8 mouse cellular contexts compared by ENCODE assay signal in the genomic region with DNA sequence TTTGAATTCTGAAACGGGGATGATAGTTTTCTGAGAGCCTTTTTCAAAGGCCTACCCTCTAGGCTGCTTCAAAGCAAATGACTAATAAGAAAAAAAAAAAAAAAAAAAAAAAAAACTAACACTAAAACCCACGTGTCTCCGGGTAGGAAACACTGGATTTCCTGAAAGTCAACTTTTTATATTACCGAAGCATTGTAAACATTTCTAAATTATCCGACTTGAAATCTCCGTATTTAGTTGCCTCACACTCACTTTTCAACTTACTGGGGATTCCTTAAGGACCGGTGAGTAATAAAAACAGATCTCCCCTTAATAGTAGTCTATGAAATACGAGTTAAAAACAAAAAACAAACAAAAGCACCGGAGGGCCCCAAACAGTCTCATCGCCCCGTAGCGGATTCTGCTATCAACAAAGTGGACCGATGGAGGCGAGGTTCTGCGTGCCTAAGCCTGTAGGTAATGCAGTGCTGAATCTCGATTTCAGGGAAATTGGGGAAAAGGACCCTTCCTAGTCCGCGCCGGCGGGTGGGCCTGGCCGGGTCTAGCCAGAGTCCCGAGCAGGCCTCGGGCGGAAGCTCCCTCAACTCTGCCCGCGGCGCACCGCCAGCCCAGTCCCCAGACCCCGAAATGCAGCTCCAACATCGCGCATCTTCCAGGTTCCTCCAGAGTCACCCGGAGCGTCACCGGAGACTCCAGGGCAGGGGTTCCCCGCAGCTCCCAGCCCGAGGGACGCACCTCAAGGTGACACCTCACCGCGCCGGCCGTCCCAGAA. TPM values are rescaled to one million over a fixed set of nuclear protein-coding genes. Genes with fewer than 3 reads are reported as not detected.
DNase-seq lines count a peak whose midpoint lies in the region; ATAC-seq and TF ChIP-seq lines count a peak whose summit lies in the region.

No protein-coding gene starts in this region.

- H3K36me3 ChIP-seq in hindbrain, postnatal 0 days (ENCODE audit: insufficient read depth, low read length) = no peaks in the 10 kb centered on the region
- no peaks in the 10 kb centered on the region for H3K36me3 ChIP-seq in lung, postnatal 0 days (ENCODE audit: insufficient read depth, low read length)

- peaks cover 12% of the 10 kb centered on the region; the same call in 1 of the 2 replicates for H3K4me1 ChIP-seq in hindbrain, postnatal 0 days (ENCODE audit: insufficient read depth, low read length)
- peaks cover 17% of the 10 kb centered on the region; the same call in 1 of the 2 replicates for H3K4me1 ChIP-seq in lung, postnatal 0 days (ENCODE audit: insufficient read depth, low read depth, low read length)

- peak; percentile 3; the same call in 1 of the 2 replicates for ATAC-seq in erythroid progenitor cell, adult 5-6 weeks (replicated peaks; ENCODE audit: low FRiP score, poor library complexity, severe bottlenecking)
- ATAC-seq in hindbrain, postnatal 0 days = no peak
- ATAC-seq in lung, postnatal 0 days = peak; percentile 12; the same call in 1 of the 2 replicates

- H3K27me3 ChIP-seq in hindbrain, postnatal 0 days (ENCODE audit: insufficient read depth, low read length) = no peaks in the 10 kb centered on the region
- H3K27me3 ChIP-seq in lung, postnatal 0 days (replicated peaks; ENCODE audit: insufficient read depth, low read length) = no peaks in the 10 kb centered on the region

- peak overlapping the region; percentile 85 for H3K27ac ChIP-seq in hindbrain, postnatal 0 days
- peak overlapping the region; percentile 97 for H3K27ac ChIP-seq in lung, postnatal 0 days (ENCODE audit: low read length)

- intact Hi-C loops in left cerebral cortex, postnatal 4 days (cut with DNase I) = no loop called here

- peak overlapping the region; percentile 71 for H3K4me2 ChIP-seq in hindbrain, postnatal 0 days (ENCODE audit: low read depth, low read length)
- H3K4me2 ChIP-seq in lung, postnatal 0 days (replicated peaks; ENCODE audit: low read depth, low read length) = peak overlapping the region; percentile 83

- H3K4me3 ChIP-seq in hindbrain, postnatal 0 days (ENCODE audit: low read length) = peak overlapping the region; percentile 80
- H3K4me3 ChIP-seq in lung, postnatal 0 days (ENCODE audit: low read depth, low read length) = peak overlapping the region; percentile 84

- H3K9ac ChIP-seq in hindbrain, postnatal 0 days (replicated peaks; ENCODE audit: low read length) = peak overlapping the region; percentile 87
- H3K9ac ChIP-seq in lung, postnatal 0 days (replicated peaks; ENCODE audit: low read depth) = peak overlapping the region; percentile 82

- no peak for TF ChIP-seq CTCF in hindbrain, postnatal 0 days (IDR thresholded peaks at IDR 0.05; ENCODE audit: low read depth)
- no peak for TF ChIP-seq CTCF in lung, postnatal 0 days (IDR thresholded peaks at IDR 0.05)

- 1% methylated on average over 40 of the region's 41 CpGs for WGBS in hindbrain, postnatal 0 days
- 1% methylated on average over 41 of the region's 41 CpGs for WGBS in lung, postnatal 0 days

- no peaks in the 10 kb centered on the region for H3K9me3 ChIP-seq in hindbrain, postnatal 0 days (ENCODE audit: low read length)
- no peaks in the 10 kb centered on the region for H3K9me3 ChIP-seq in lung, postnatal 0 days (ENCODE audit: low read length)

- TF ChIP-seq EP300 in lung, postnatal 0 days (IDR thresholded peaks at IDR 0.05) = no peak

- peak; percentile 23 for DNase-seq in left cerebral cortex, adult 11 months (ENCODE audit: low spot score)
- no peak for DNase-seq in left cerebral cortex, postnatal 4 days
- DNase-seq in R1 (ENCODE audit: low read depth, low spot score) = peak; percentile 9
- DNase-seq in hindbrain, postnatal 0 days (ENCODE audit: low spot score) = peak; percentile 63
- peak; percentile 54 for DNase-seq in lung, postnatal 0 days (ENCODE audit: low spot score)
- peak; percentile 36 for DNase-seq in right cerebral cortex, postnatal 14 days
- DNase-seq in cerebellum, postnatal 4 days (ENCODE audit: low spot score in 2 of 2) = no peak

RNA-seq across cellular contexts. Expression of a gene that starts 0.7 kb away (rescaled TPM):
- 100 to 1,000 TPM; 115 to 121 TPM for total RNA-seq in left cerebral cortex, postnatal 4 days (2021)
- total RNA-seq in erythroid progenitor cell, adult 5-6 weeks (2015; ENCODE audit: low replicate concordance) = 37.1 and 37.7 TPM in 2 replicates
- total RNA-seq in erythroid progenitor cell, adult 5-6 weeks (2017; ENCODE audit: low replicate concordance) = 40.8 and 44.4 TPM in 2 replicates
- total RNA-seq in hindbrain, postnatal 0 days (2014; rRNA removed) = 51.3 and 64.0 TPM in 2 replicates
- 52.1 and 55.3 TPM in 2 replicates for polyA plus RNA-seq in hindbrain, postnatal 0 days (2015; fragmentation: Nextera tagmentation; extraction: Ambion mirVana)
- 28.4 and 31.4 TPM in 2 replicates for polyA plus RNA-seq in lung, postnatal 0 days (2015; fragmentation: Nextera tagmentation; extraction: Ambion mirVana)

Comparison
In these comparisons a context has a peak if more than half of its experiments do, and no peak if none do; other contexts are left out.
1. DNase-seq: peak in left cerebral cortex, adult 11 months (single experiment), R1 (single experiment), hindbrain, postnatal 0 days (single experiment), lung, postnatal 0 days (single experiment) and right cerebral cortex, postnatal 14 days (single experiment); none in left cerebral cortex, postnatal 4 days (single experiment) and cerebellum, postnatal 4 days (0 of 2).